Mouse (Mus musculus) CH12.LX (cell line): ENCODE measurements around the gene Zfp773. TPM values are rescaled to one million over a fixed set of nuclear protein-coding genes. Genes with fewer than 3 reads are reported as not detected.
A peak's percentile ranks its signal among the peaks of the same experiment; 100 is the strongest.

Experiments used
- DNase-seq: peaks from one replicate; pipeline ENCODE4 v3.0.0-alpha.2; 2013; ENCODE audit errors: extremely low read depth
- H3K27ac ChIP-seq: 2 replicates; pipeline ENCODE4 v1.5.1; 2012; ENCODE audit warnings: low read depth, mild to moderate bottlenecking, control low read depth, moderate library complexity; ENCODE audit not compliant: insufficient read depth
- H3K27me3 ChIP-seq: replicated peaks from 2 replicates; pipeline ENCODE3; 2012; ENCODE audit warnings: inconsistent platforms
- H3K36me3 ChIP-seq, 2 experiments: replicated peaks in 1 of 2; 2 replicates each; pipeline versions ENCODE3 to v1.6.1; 2012; ENCODE audit warnings: inconsistent platforms in 1 of 2, low read length in 1 of 2, mild to moderate bottlenecking in 1 of 2, mixed read lengths in 1 of 2, moderate library complexity in 1 of 2; ENCODE audit not compliant: control insufficient read depth in 1 of 2, insufficient read depth in 1 of 2
- H3K4me1 ChIP-seq, 2 experiments: 2 replicates each; pipeline ENCODE4 v1.6.1; 2012; ENCODE audit warnings: inconsistent platforms in 1 of 2, moderate library complexity in 1 of 2; ENCODE audit not compliant: insufficient read depth in 2 of 2, control insufficient read depth in 1 of 2
- H3K4me2 ChIP-seq: 2 replicates; pipeline ENCODE4 v1.6.1; 2012; ENCODE audit warnings: low read depth, mild to moderate bottlenecking, control low read depth; ENCODE audit not compliant: poor library complexity, insufficient read depth, severe bottlenecking
- H3K4me3 ChIP-seq, 3 experiments: fragments of 150-350 bp in 1 of 3; sonication (generic) in 1 of 3; replicated peaks in 1 of 3; 2 replicates each; pipeline versions ENCODE3 to v1.5.1; 2011 to 2012; ENCODE audit warnings: low read depth in 2 of 3, low read length in 2 of 3, mild to moderate bottlenecking in 2 of 3, moderate library complexity in 2 of 3, control low read depth in 1 of 3, improper control_type of control experiment in 1 of 3, inconsistent platforms in 1 of 3, mixed read lengths in 1 of 3; ENCODE audit not compliant: poor library complexity in 1 of 3
- H3K79me2 ChIP-seq: replicated peaks from 2 replicates; pipeline ENCODE4 v1.6.1; 2012; ENCODE audit warnings: mild to moderate bottlenecking, moderate library complexity; ENCODE audit not compliant: control insufficient read depth, poor library complexity, insufficient read depth, severe bottlenecking; ENCODE audit errors: extremely low read depth
- H3K9ac ChIP-seq: 2 replicates; pipeline ENCODE4 v1.6.1; 2012; ENCODE audit warnings: low read depth, mild to moderate bottlenecking, control low read depth, moderate library complexity; ENCODE audit not compliant: insufficient read depth
- H3K9me3 ChIP-seq: replicated peaks from 2 replicates; pipeline ENCODE3; 2012; ENCODE audit warnings: low read length, inconsistent platforms, mixed read lengths
- BHLHE40 ChIP-seq: IDR thresholded peaks from 2 replicates; pipeline ENCODE4 v1.6.1; 2011; ENCODE audit warnings: mild to moderate bottlenecking, low read depth, low read length, improper control_type of control experiment
- CHD1 ChIP-seq: IDR thresholded peaks from 2 replicates; pipeline ENCODE4 v1.6.1; 2012; ENCODE audit warnings: low read depth, low read length, improper control_type of control experiment, inconsistent platforms
- CHD2 ChIP-seq: IDR thresholded peaks from 2 replicates; pipeline ENCODE4 v1.6.1; 2011; ENCODE audit warnings: low read length, improper control_type of control experiment
- CTCF ChIP-seq, 2 experiments: IDR thresholded peaks in 1 of 2; conservative IDR thresholded peaks in 1 of 2; 2 replicates each; pipeline ENCODE4 v1.5.1; 2011 to 2012; ENCODE audit warnings: low read depth in 2 of 2, low read length in 2 of 2, improper control_type of control experiment in 1 of 2, inconsistent platforms in 1 of 2, mild to moderate bottlenecking in 1 of 2, moderate library complexity in 1 of 2
- E2F4 ChIP-seq: IDR thresholded peaks from 2 replicates; pipeline ENCODE4 v1.6.1; 2011; ENCODE audit warnings: low read depth, low read length, improper control_type of control experiment; ENCODE audit not compliant: insufficient replicate concordance
- ELF1 ChIP-seq: IDR thresholded peaks from 2 replicates; pipeline ENCODE4 v1.6.1; 2014; ENCODE audit warnings: low read depth, mild to moderate bottlenecking, inconsistent platforms, low read length, improper control_type of control experiment
- EP300 ChIP-seq: IDR thresholded peaks from 2 replicates; pipeline ENCODE4 v1.6.1; 2011; ENCODE audit warnings: low read length, improper control_type of control experiment
- ETS1 ChIP-seq: conservative IDR thresholded peaks from 2 replicates; pipeline ENCODE4 v1.6.1; 2012; ENCODE audit warnings: low read depth, mild to moderate bottlenecking, inconsistent platforms, low read length, improper control_type of control experiment, moderate library complexity
- GABPA ChIP-seq: IDR thresholded peaks from 2 replicates; pipeline ENCODE4 v1.6.1; 2012; ENCODE audit warnings: low read depth, low read length, improper control_type of control experiment, inconsistent platforms; ENCODE audit not compliant: insufficient replicate concordance
- HCFC1 ChIP-seq: IDR thresholded peaks from 2 replicates; pipeline ENCODE4 v1.6.1; 2012; ENCODE audit warnings: low read depth, mild to moderate bottlenecking, inconsistent platforms, low read length, improper control_type of control experiment
- IRF4 ChIP-seq: IDR thresholded peaks from 2 replicates; pipeline ENCODE4 v1.6.1; 2014; ENCODE audit warnings: low read depth, mild to moderate bottlenecking, inconsistent platforms, low read length, improper control_type of control experiment
- JUN ChIP-seq: IDR thresholded peaks from 2 replicates; pipeline ENCODE4 v1.6.1; 2011; ENCODE audit warnings: low read depth, mild to moderate bottlenecking, low read length, improper control_type of control experiment, moderate library complexity; ENCODE audit not compliant: insufficient read depth
- KAT2A ChIP-seq: IDR thresholded peaks from 2 replicates; pipeline ENCODE4 v1.6.1; 2012; ENCODE audit warnings: low read length, improper control_type of control experiment, inconsistent platforms; ENCODE audit not compliant: insufficient replicate concordance
- MAFK ChIP-seq: IDR thresholded peaks from 2 replicates; pipeline ENCODE4 v1.6.1; 2011; ENCODE audit warnings: low read length, improper control_type of control experiment; ENCODE audit not compliant: insufficient replicate concordance
- MAX ChIP-seq: IDR thresholded peaks from 2 replicates; pipeline ENCODE4 v1.6.1; 2011; ENCODE audit warnings: low read length, improper control_type of control experiment
- MAZ ChIP-seq: IDR thresholded peaks from 2 replicates; pipeline ENCODE4 v1.6.1; 2012; ENCODE audit warnings: low read depth, mild to moderate bottlenecking, inconsistent platforms, low read length, improper control_type of control experiment, moderate library complexity
- MEF2A ChIP-seq: IDR thresholded peaks from 2 replicates; pipeline ENCODE4 v1.6.1; 2014; ENCODE audit warnings: low read depth, mild to moderate bottlenecking, inconsistent platforms, low read length, improper control_type of control experiment, borderline replicate concordance
- MYC ChIP-seq: IDR thresholded peaks from 2 replicates; pipeline ENCODE4 v1.6.1; 2011; ENCODE audit warnings: low read depth, mild to moderate bottlenecking, improper control_type of control experiment, low read length
- NELFE ChIP-seq: IDR thresholded peaks from 2 replicates; pipeline ENCODE4 v1.6.1; 2011; ENCODE audit warnings: low read depth, low read length, improper control_type of control experiment
- NRF1 ChIP-seq: IDR thresholded peaks from 2 replicates; pipeline ENCODE4 v1.6.1; 2014; ENCODE audit warnings: low read depth, mild to moderate bottlenecking, inconsistent platforms, low read length, improper control_type of control experiment, moderate library complexity
- PAX5 ChIP-seq: IDR thresholded peaks from 2 replicates; pipeline ENCODE4 v1.6.1; 2012; ENCODE audit warnings: low read length, inconsistent platforms, mixed read lengths
- POLR2A ChIP-seq: IDR thresholded peaks from 2 replicates; pipeline ENCODE4 v1.6.1; 2011; ENCODE audit warnings: low read depth, mild to moderate bottlenecking, improper control_type of control experiment, low read length
- POLR2AphosphoS2 ChIP-seq: IDR thresholded peaks from 2 replicates; pipeline ENCODE4 v1.6.1; 2011; ENCODE audit warnings: low read depth, low read length, improper control_type of control experiment
- RCOR1 ChIP-seq: conservative IDR thresholded peaks from 2 replicates; pipeline ENCODE4 v1.6.1; 2012; ENCODE audit warnings: low read depth, mild to moderate bottlenecking, inconsistent platforms, low read length, improper control_type of control experiment
- SIN3A ChIP-seq: IDR thresholded peaks from 2 replicates; pipeline ENCODE4 v1.6.1; 2012; ENCODE audit warnings: low read length, improper control_type of control experiment, inconsistent platforms
- SMC3 ChIP-seq: IDR thresholded peaks from 2 replicates; pipeline ENCODE4 v1.6.1; 2011; ENCODE audit warnings: low read depth, low read length, improper control_type of control experiment
- TBP ChIP-seq: conservative IDR thresholded peaks from 2 replicates; pipeline ENCODE4 v1.6.1; 2011; ENCODE audit warnings: low read depth, low read length, improper control_type of control experiment
- TCF12 ChIP-seq: IDR thresholded peaks from 2 replicates; pipeline ENCODE4 v1.6.1; 2014; ENCODE audit warnings: low read depth, mild to moderate bottlenecking, inconsistent platforms, low read length, improper control_type of control experiment
- UBTF ChIP-seq: IDR thresholded peaks from 2 replicates; pipeline ENCODE4 v1.6.1; 2012; ENCODE audit warnings: low read depth, mild to moderate bottlenecking, inconsistent platforms, low read length, improper control_type of control experiment, moderate library complexity
- USF1 ChIP-seq: IDR thresholded peaks from 2 replicates; pipeline ENCODE4 v1.6.1; 2014; ENCODE audit warnings: low read depth, mild to moderate bottlenecking, inconsistent platforms, low read length, improper control_type of control experiment
- USF2 ChIP-seq: conservative IDR thresholded peaks from 2 replicates; pipeline ENCODE4 v1.6.1; 2011; ENCODE audit warnings: low read depth, low read length, improper control_type of control experiment
- ZC3H11A ChIP-seq: IDR thresholded peaks from 2 replicates; pipeline ENCODE4 v1.6.1; 2012; ENCODE audit warnings: low read depth, mild to moderate bottlenecking, inconsistent platforms, low read length, improper control_type of control experiment
- ZKSCAN1 ChIP-seq: IDR thresholded peaks from 2 replicates; pipeline ENCODE4 v1.6.1; 2012; ENCODE audit warnings: low read depth, inconsistent platforms, low read length, improper control_type of control experiment, borderline replicate concordance
- ZMIZ1 ChIP-seq: IDR thresholded peaks from 2 replicates; pipeline ENCODE4 v1.6.1; 2012; ENCODE audit warnings: low read depth, mild to moderate bottlenecking, inconsistent platforms, low read length, improper control_type of control experiment
- ZNF384 ChIP-seq: IDR thresholded peaks from 2 replicates; pipeline ENCODE4 v1.6.1; 2012; ENCODE audit warnings: low read depth, low read length, improper control_type of control experiment, inconsistent platforms
- dilution Hi-C: fragments of 300-500 bp; cut with MboI; formaldehyde crosslinking; loops from 2 replicates; pipeline ENCODE4 v1.14.3; 2020; ENCODE audit warnings: low sequenced_read_pairs; ENCODE audit not compliant: extremely low pct_unique_long_range_greater_than_20kb, extremely low pct_ligation_motif_present
- in situ Hi-C: fragments of 300-500 bp; cut with MboI; formaldehyde crosslinking; loops from 3 replicates; pipeline ENCODE4 v1.14.3; 2019; ENCODE audit warnings: low sequenced_read_pairs, low pct_ligation_motif_present, low pct_unique_long_range_greater_than_20kb, mixed read lengths
- polyA plus RNA-seq: library from polyadenylated mRNA; unstranded; fragments of >175 nt; gene quantifications from 2 replicates; pipeline ENCODE4 v1.2.1, GENCODE M21; 2012; ENCODE audit warnings: low read depth; ENCODE audit not compliant: insufficient read length
- total RNA-seq, 2 experiments: library from RNA; depleted of rRNA; stranded (reverse); fragments of 300-350 nt in 1 of 2; fragments of >200 nt in 1 of 2; gene quantifications; 2 replicates each; pipeline ENCODE4 v1.2.3; 2012 to 2014

Zfp773 gene
- total and polyA plus RNA-seq, 3 experiments: 4.3 to 6.4 (median 5.1) TPM

DNA sequence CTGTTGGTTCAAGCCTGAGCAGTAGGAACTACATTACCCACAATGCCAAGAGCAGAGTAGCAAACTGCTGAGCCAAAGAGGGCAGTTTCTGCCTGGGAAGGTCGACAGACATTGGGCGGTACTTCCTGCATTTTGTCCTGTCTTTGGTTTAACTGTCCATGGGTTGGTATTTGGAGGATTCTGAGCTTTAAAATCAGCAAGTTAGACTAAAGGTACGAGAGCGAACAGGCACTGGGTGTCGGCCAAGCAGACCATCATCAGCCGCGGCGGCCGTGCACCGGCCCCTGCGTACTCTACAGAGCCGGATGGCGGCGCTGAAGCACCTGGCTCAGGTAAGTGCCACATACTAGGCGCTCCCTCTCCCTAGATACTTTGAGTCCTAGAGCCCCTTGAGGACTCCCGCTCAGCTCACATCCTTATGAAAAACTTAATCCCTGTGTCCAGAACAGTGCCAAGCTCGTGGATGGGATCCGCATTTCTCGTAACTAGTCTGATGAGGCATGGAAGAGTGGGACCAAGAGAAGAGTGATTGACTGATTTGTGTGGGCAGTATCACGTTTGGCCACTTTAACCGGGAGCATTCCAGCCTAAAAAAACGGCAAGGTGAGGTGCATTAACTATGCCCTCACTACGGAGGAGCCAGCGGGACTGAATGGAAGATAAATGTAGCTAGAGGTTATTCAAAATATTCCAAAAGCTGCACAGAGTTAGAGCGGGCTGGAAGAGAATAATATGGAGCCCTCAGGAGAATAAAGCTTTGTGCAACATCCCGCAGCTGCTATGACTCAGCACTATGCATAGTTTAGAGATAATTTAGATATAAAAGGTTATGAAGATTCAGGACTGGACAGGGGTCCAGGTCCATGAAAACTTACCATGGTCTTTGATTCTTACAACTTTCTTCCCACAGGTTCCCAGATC is 34.9 kb upstream of the Zfp773 start, which contains the start of gene Zfp418:
Zfp418 (plus strand) TSS at position 104 of the 921 bp plus-strand sequence.
- in situ Hi-C loops (no loop called here), dilution Hi-C loops (no loop called here)
- H3K4me1 ChIP-seq: peaks cover 0 to 7% of the 10 kb centered on the region in 2 experiments; a peak in 2 of 4 replicates
- peak within 1 kb of the TSS; percentile 60 to 72 (median 71) for H3K4me3 ChIP-seq
- H3K36me3 ChIP-seq: peaks cover 7 to 22% of the 10 kb centered on the region in 2 experiments
- peak within 1 kb of the TSS; percentile 64 for H3K4me2 ChIP-seq
- peak within 1 kb of the TSS; percentile 28; the same call in 1 of the 2 replicates for H3K9ac ChIP-seq
- H3K27me3 ChIP-seq: peaks cover 4% of the 10 kb centered on the region
- H3K9me3 ChIP-seq: no peaks in the 10 kb centered on the region
- peak; percentile 61 for DNase-seq
- TF ChIP-seq ELF1 (peak; percentile 83), E2F4 (no peak), EP300 (no peak), MEF2A (no peak), SMC3 (no peak), ZNF384 (no peak), USF1 (no peak), USF2 (no peak), MAZ (no peak), TBP (peak; percentile 64; the same call in 1 of the 2 replicates), TCF12 (no peak), KAT2A (peak; percentile 86; the same call in 1 of the 2 replicates), RCOR1 (no peak), NELFE (no peak), NRF1 (no peak; the same call in 1 of the 2 replicates), POLR2AphosphoS2 (no peak), ZMIZ1 (no peak), UBTF (no peak), MAX (no peak), ETS1 (no peak), IRF4 (no peak), JUN (no peak), GABPA (peak; percentile 48; the same call in 1 of the 2 replicates), ZC3H11A (no peak), MAFK (peak; percentile 39; the same call in 1 of the 2 replicates), CHD2 (no peak), POLR2A (peak; percentile 53), CTCF (conservative IDR thresholded peaks at IDR 0.05 in 1 of 2, IDR thresholded peaks at IDR 0.05 in 1 of 2; ENCODE audit: low read depth in 2 of 2, low read length in 2 of 2) (peak in 1 of 2 experiments; percentile 44; a peak in 2 of 4 replicates), HCFC1 (peak; percentile 98), PAX5 (no peak), ZKSCAN1 (no peak), BHLHE40 (no peak), MYC (no peak), SIN3A (no peak; the same call in 1 of the 2 replicates), CHD1 (no peak)
- TF ChIP-seq, all 38 proteins: peak for 8
- Histone ChIP-seq H3K79me2 (no peaks in the 10 kb centered on the region), H3K27ac (no peak within 1 kb of the TSS)
